Mouse (Mus musculus) left cerebral cortex, postnatal 4 days (tissue): Measurements from ENCODE around the gene Arhgef7. TPM values are rescaled to one million over a fixed set of nuclear protein-coding genes. Genes with fewer than 3 reads are reported as not detected.

Experiments
- DNase-seq: peaks from one replicate; pipeline ENCODE4 v3.0.0-alpha.2; 2022
- intact Hi-C: fragments of 180-260 bp; cut with DNase I; formaldehyde crosslinking; loops from one replicate; pipeline ENCODE4 v1.15.1; 2025
- total RNA-seq, 2 experiments: library from RNA; stranded (reverse); gene quantifications; 2 replicates each; pipeline ENCODE4 v1.2.3; 2021

Gene Arhgef7
- total RNA-seq: 100 to 1,000 TPM; 215 to 219 TPM

DNA sequence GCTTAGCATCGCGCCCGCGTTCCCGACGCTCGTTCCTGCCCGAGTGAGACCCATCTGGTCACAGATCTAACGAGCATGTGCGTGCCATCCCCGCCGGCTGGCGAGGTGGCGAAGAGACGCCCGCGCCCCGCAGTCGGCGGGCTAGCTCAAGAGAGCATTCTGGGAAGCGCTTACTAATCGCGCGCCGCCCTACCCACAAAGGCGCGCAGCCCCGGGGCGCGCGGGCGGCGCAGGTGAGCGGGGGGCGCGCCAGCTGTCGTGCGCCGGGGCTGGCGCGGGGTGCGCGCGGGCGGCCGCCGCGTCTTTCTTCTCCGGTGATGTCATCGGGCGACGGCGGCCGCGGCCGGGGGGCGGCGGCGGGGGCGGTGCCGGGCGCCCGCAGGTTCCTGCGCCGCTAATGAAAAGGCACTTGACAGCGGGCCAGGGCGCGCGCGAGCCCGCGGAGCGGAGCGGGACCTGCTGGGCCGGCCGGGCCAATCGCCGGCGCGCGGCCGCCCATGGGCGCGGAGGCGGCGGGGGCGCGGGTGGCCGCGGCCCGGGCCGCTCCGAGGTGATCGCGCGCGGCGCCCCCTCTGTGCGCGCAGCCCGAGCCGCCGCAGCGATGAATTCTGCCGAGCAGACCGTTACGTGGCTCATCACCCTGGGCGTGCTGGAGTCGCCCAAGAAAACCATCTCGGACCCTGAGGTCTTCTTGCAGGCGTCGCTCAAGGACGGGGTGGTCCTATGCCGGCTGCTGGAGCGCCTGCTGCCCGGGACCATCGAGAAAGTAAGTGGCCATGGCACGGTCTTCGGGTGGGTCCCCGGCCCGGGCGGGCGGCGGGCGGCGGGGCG lies at the start of gene Arhgef7:
TSS of gene Arhgef7 (plus strand) at position 71 of the 831 bp plus-strand sequence.
- intact Hi-C loops: no loop called here
- DNase-seq: peak; percentile 89

DNA sequence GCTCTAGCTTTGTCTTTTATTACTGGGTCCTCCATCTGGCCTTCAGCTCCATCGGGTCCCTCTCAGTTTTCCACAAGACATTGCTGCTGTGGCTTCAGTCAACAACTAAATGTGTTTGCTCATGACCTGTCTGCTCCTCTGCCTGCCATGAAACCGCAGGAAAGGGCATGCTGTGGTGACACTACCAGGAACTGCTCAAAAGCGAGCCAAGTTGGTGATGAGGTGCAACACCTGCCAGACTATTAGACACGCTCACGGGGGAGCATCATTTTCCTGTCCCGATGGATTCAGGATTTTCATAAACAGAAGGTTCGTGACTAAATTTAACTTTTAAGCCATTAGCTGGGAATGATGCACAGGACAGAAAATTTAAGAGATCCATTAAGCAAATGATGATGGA lies 43.0 kb upstream of the Arhgef7 start:
- DNase-seq: no peak
- intact Hi-C loops: no loop called here

DNA sequence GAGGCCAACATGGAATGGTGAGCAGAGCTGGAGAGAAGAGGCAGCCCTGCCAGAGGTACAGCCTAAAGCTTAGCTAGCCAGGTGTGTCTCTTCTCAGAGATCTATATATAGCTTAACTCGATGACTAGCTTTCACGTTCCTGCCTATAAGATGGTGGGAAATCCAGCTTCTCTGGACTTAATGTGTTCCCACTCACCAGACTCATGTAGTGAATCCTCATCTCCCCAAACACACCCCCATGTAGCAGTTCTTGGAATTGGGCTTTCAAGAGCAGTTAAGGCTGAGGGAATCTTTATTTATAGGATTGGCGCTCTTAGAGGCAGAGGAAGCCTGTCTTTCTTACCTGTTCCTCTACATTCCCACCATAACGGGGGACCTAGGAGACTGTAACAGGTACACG lies 40.3 kb upstream of the Arhgef7 start:
- intact Hi-C loops: no loop called here
- no peak for DNase-seq

DNA sequence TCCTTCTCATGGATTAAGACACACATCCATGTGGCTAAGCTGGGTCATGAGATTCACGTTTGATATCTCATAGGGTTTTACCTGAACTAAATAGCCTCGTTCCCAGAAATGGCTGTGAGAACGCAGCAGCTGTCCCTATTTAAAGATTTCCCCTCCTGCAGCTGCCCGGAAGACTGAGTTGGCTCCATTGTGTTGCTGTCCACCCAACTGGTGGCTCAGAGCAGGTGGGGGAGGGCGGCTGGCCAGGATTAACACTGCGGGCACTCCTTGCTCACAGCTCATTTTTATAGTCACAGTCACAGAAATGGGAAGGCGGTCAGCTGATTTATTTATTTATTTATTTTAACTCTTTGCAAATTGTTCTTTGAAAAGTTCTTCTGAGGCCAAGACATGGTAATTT lies 37.6 kb upstream of the Arhgef7 start:
- DNase-seq: peak; percentile 26
- intact Hi-C loops: no loop called here

DNA sequence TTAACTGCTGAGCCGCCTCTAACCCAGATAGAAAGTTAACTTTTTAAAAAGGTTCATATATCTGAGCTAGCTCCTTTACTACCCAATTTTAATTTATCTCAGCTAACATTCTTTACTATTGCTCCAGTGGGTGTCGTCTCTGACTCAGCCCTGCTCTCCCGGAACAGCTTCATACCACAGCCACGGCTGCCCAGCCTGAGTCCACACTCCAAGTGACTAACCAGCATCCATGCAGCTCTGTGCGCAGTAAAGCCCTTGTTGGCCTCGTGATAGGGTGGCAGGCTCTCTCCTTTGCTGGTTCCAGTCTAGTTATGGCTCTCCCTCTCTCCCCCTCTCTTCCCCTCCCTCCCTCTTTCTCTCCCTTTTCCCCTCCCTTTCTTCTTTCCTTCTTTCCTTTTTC lies 36.2 kb upstream of the Arhgef7 start:
- no peak for DNase-seq
- intact Hi-C loops: no loop called here

DNA sequence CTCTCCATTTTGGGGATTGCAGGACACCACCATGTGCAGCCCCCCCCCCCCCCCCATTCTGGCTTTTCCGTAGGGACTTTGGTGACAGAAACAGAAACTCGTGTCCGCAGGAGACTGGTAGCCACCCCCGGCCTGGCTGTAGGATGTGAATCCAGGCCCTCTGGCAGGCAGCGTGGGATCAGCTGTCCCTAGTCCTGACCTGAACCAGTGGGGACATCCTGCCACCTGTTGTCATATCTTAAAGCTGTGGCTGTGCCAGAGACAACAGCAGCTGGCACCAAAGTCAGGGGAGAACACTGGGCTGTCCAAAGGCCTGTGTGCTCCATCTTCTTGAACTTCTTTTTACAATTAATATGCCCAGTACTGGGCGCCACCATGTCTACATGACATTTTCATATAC lies 35.8 kb upstream of the Arhgef7 start:
- intact Hi-C loops: no loop called here
- DNase-seq: peak; percentile 48

DNA sequence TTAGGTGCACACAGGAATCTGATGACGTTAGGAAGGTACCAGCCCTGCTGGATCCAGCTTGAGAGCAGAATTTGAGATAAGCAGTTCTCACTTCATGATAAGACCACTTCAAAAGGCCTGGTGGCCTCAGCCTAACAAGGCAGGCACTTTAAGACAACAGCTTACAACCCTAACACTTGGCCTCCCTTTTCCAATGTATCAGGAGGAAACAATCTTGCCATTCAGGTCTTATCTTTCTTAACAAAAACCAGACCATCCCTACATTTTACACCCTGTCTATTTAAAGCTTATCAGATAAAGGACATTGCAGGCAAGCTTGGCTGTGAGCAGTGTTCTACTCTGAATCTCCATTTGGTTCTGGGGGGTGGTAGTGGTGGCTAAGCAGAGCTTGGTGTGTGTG lies 35.1 kb upstream of the Arhgef7 start:
- intact Hi-C loops: no loop called here
- no peak for DNase-seq

DNA sequence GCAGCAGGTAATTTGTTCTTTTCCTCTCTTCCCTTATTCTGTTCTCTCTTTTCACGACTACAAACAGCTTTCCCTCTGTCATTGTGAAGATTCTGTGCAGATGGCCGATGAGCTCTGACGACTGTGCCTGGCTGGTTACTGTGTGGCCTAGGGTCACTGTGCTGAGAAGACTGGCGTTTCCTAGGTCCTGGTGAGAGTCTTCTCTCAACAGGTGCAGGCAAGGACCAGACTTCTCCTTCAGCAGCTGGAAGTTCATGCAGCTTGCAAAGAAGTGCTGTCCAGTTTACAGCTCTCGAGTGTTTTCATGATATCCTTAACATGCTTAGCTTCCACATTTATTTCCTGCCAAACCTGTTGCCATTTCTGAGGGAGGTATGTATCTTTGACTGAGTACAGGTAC lies 33.5 kb upstream of the Arhgef7 start:
- intact Hi-C loops: no loop called here
- DNase-seq: no peak

DNA sequence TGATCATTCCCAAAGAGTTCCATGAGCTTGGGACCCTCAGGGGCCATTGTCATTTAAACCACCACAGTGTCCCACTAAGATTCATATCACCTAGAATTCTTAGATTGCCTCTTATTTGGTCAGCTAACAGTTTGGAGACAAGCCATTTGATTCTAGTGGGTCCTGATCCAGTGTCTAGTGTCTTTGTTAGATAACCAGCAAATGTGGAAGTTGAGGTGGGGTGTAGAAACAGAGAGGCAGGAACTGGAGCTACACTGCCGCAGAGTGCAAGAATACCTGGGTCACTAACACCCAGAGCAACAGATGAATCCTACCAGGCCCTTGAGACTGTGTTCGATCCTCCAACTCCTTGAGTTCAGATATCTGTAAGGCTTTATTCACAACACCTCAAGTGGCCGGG lies 31.3 kb upstream of the Arhgef7 start:
- intact Hi-C loops: loop anchor here (5.0 kb wide), 1 partner anchor 59 kb away; the partner anchor contains the start of gene Ankrd10
- DNase-seq: no peak

DNA sequence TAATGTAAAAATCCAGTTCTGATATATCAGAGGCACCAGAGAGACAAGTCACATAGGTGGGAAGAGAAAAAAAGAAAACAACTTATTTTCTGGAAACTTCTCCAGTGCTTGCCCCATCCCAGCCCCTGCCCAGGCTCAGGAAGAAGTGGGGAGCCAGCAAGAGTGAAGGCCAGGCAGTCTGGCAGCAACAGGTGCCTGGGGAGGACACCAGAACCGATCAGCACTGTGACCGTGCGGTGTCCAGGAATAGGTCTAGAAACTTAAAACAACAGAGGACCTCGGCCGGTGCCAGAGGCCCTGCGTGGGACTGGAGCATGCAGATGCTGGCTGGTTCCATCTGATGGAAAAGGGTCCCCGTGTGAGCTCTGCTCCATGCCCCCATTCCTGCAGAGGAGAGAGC lies 30.1 kb upstream of the Arhgef7 start:
- DNase-seq: no peak
- intact Hi-C loops: loop anchor here (5.0 kb wide), 1 partner anchor 60 kb away; the partner anchor contains the start of gene Ankrd10

DNA sequence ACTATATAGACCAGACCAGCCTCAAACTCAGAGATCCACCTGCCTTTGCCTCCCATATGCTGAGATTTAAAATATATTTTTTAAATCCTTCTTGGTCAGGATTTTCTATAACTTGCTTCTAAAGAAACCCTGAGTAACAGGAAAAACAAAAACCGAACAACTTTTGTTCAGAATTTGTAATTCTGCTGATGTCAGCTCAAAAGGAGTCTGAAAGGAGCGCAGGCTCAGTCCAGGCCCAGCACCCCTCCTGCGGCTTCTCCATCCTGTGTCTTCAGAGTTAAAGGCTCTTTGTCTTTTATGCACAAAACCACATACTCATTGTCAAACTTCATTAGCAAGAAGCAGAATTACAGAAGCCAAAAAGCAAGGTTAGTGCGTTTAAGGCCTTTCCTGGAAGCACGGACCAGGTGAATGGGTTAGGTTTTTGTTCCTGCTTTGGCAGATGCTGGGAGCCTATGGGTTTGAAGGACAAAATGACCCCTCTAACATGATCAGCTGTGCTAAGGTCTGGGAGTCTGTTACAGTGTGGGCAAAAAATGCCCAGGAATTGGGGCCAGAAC lies 28.0 kb upstream of the Arhgef7 start:
- DNase-seq: no peak
- intact Hi-C loops: loop anchor here (5.0 to 10.0 kb wide), 2 partner anchors 62 to 145 kb away; partner anchors contain the start of genes Ankrd10, Cars2 and Ing1

DNA sequence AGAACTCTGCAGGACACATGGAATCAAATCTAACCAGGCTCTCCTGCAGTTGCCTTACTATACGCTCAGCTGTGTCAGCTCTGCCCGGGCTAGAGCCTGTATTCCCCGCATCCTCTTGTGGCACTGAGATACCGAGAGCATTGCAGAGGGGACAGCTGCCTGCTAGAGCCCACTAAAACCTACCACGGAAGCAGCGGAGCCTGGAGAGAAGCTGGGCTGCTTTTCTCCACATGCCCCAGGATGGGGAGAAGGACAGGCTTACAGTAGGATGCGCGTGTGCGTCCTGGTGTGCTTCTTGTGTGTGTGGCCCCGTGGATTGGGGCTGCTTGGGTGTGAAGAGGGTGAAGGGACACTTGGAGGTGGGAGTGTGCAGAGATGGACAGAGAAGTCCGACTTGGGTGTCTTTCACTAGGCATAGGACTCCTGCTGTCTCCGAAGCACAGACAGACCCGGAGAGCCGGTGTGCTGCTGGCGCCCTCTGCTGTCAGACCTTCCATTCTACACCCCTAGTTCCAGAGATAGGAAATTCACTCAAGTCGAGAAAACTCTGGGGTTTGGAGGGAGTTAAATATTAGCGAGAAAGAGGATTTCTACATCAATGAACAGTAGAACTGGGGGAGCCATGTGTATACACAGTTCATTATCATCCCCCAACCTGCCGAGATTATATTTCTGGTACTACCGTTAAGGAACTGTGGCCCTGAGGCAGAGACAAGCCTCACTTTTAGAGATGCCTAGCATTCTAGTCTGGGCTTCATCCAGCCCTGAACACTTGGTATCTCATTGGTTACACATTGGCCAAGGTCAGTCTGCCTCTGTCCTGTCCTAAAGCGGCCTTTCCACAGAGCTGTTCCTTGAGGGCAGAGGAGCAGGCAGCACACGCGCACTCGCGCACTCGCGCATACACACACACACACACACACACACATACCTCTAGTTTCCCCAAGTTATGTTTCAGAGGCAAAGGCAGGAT lies 27.2 kb upstream of the Arhgef7 start:
- peak; percentile 85 for DNase-seq
- intact Hi-C loops: loop anchor here (10.0 kb wide), 1 partner anchor 146 kb away; the partner anchor contains the start of genes Cars2 and Ing1

DNA sequence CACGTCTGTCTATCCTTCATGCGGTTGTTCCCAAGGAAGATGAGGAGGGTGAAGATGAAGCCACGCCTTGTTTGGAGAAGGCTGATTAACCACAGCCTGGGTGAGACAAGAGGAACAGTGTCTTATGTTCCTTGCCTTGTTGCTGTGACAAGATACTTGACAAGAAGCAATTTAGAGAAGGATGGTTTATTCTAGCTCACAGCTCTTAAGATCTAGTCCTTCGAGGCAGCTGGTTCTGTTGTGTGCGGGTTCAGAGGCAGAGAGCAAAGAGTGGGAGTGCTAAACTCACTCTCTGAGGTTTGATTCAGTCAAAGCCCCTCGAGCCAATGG lies 26.5 kb upstream of the Arhgef7 start, which contains the start of gene 1700016D06Rik:
TSS of gene 1700016D06Rik (minus strand) at position 31 of the 330 bp plus-strand sequence.
- no peak for DNase-seq
- intact Hi-C loops: loop anchor here (10.0 kb wide), 1 partner anchor 146 kb away; the partner anchor contains the start of genes Cars2 and Ing1

DNA sequence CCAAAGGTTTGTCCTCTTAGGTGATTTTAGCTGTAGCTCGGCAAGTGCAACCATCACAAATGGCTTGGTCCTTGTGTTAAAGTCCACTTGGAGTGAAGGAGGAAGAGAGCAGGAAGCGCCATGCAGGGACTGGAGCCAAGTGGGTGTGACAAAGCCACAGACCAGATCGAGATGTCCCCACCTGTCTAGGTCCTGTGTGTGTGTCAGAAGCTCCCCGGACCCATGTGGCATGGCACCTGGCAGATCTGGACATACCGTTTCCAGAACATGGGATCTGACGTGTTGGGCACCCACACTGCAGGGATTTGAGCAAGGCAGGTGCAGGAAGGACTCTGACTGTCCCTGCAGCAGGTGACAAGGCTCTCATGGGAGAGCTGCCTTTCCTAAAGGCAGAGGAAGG lies 26.1 kb upstream of the Arhgef7 start:
- DNase-seq: no peak
- intact Hi-C loops: loop anchor here (10.0 kb wide), 1 partner anchor 147 kb away; the partner anchor contains the start of genes Cars2 and Ing1

DNA sequence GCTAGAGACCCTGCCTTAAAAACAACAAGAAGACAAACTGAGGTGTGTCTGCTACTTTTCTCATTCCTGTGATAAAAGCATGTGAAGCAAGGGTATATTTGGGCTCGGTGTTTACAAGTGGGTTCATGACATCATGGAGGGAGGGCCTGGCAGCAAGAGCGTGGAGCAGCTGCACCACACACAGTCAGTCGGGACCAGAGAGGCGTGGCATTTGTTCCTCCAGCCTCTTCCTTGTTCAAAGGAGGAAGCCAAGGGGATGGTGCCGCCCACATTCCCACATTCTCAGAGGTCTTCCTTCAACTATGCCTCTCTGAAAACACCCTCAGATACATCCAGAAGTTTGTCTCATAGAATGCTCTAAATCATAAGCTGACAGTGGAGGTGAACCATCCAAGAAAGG lies 23.7 kb upstream of the Arhgef7 start:
- intact Hi-C loops: loop anchor here (10.0 kb wide), 1 partner anchor 149 kb away; the partner anchor contains the start of genes Cars2 and Ing1

DNA sequence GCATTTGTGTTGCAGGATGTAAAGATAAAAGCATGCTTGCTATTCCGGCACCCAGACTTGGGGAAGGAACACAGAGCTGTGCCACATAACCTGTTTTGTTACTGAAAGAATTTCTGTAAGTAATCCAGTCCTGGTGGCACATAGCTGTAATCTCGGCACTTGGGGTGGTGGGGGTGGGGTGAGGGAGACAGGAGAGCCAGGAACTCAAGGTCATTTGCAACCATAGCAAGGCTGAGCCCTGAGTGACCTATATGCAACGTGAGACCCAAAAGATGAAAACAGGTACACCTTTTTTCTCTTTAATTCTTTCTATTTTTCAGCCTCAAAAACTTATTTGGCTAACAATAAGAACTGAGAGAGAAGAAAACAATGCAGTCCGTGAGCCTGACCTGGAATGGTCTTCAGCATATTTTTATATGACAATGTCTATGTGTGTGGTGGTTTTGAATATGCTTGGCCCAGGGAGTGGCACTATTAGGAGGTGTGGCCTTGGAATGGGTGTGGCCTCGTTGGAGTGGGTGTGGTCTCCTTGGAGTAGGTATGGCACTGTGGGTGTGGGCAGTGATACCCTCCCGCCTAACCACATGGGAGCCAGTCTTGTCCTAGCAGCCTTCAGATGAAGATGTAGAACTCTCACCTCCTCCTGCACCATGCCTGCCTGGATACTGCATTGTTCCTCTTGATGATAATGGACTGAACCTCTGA lies 22.7 kb upstream of the Arhgef7 start:
- intact Hi-C loops: loop anchor here (10.0 kb wide), 1 partner anchor 150 kb away; the partner anchor contains the start of genes Cars2 and Ing1

More for the DNA sequence above, 23.7 kb upstream of the Arhgef7 start:
- DNase-seq: no peak

DNA sequence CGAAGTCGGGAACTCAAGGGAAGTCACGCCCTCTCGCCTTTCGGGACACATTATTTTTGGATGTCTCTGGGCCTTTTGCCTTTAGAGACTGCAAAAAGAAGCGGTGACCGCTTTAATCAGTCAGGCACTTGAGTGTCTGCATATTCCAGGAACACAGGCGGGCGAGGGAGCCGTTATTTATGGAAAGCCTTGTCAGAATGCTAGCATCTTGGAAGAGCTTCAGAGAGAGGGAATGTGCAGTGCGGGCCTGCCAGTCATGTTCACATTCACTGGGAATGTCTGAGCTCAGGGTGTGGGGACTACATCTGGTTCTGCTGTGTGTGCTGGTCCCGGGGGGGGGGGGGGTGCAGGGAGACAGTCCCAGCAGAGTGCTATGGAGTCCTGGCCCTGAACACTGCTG lies 21.7 kb upstream of the Arhgef7 start:
- intact Hi-C loops: loop anchor here (10.0 kb wide), 1 partner anchor 151 kb away; the partner anchor contains the start of genes Cars2 and Ing1
- DNase-seq: no peak

More for the DNA sequence above, 22.7 kb upstream of the Arhgef7 start:
- no peak for DNase-seq

DNA sequence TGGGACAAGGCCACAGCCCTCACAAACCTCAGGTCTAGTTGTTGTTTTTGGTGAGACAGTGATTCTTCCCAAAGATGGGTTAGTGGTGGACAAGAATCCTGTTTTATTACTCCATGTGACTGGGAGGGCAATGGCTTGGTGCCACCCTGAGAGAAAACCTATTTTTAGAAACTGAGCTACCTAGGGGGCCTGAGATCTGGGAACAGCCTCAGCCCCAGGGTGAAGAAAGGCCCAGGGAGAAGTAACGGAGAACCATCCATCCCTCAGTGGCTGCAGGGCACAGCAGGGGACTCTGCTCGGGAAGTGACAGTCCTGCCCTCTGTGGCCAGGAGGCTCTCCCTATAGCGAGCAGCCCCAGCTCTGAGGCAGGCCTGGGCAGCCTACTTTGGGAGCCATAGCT lies 19.8 kb upstream of the Arhgef7 start:
- DNase-seq: no peak
- intact Hi-C loops: loop anchor here (10.0 kb wide), 1 partner anchor 153 kb away; the partner anchor contains the start of genes Cars2 and Ing1

DNA sequence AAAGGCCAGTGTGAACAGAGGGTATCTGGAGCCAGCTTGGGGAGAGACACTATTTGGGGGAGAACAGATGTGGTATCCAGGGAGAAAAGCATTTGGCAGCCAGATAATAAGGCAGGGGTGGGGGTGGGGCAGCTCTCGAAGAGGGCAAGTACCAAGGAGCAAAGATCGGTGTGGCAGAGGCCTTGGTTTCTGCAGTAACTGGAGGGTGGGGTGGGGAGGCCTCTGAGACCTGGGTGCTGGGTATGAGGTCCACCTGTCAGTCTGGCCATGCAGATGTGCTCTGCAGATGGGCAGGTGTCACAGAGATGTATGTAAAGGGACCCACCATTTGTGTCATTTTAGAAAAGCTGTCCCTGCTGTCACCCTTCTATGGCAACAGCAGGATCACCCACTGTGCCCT lies 18.7 kb upstream of the Arhgef7 start:
- intact Hi-C loops: loop anchor here (10.0 kb wide), 1 partner anchor 154 kb away; the partner anchor contains the start of genes Cars2 and Ing1
- no peak for DNase-seq
